Mouse (Mus musculus) bone marrow macrophage, adult 2 months (primary cell): Measurements from ENCODE around the gene Ap1m2.

Experiments
- CTCF ChIP-seq: IDR thresholded peaks from 2 replicates; pipeline ENCODE4 v1.5.1; 2012; ENCODE audit warnings: low read depth, mild to moderate bottlenecking, low read length, moderate library complexity
- POLR2A ChIP-seq: IDR thresholded peaks from 2 replicates; pipeline ENCODE4 v1.6.1; 2012; ENCODE audit warnings: mild to moderate bottlenecking, low read depth, low read length, borderline replicate concordance

GRCm38 (mm10) chr9:21265611-21266010 is 46.5 kb downstream of the Ap1m2 start:
- TF ChIP-seq CTCF (no peak), POLR2A (no peak)
